Mouse (Mus musculus) Patski (cell line): Measurements from ENCODE around the gene Fgfr2. TPM values are rescaled to one million over a fixed set of nuclear protein-coding genes. Genes with fewer than 3 reads are reported as not detected.

Source experiments
- ATAC-seq: fragments of 100-300 bp; one replicate; pipeline ENCODE4 v1.8.0; 2021
- CTCF ChIA-PET: fragments of 350-600 bp; sonication (Branson Sonifier 250); formaldehyde crosslinking; loops from one replicate; lab custom pipeline; 2022; ENCODE audit warnings: inconsistent platforms; lab: Charles Lee
- POLR2A ChIA-PET: fragments of 350-600 bp; sonication (Branson Sonifier 250); formaldehyde crosslinking; loops from one replicate; lab custom pipeline; 2022; ENCODE audit warnings: antibody characterized with exemption, inconsistent platforms; lab: Charles Lee
- DNase-seq: peaks from one replicate; pipeline ENCODE4 v3.0.0-alpha.2; 2011; ENCODE audit warnings: low read depth, low spot score
- H3K27me3 ChIP-seq: fragments of 371-371 bp; one replicate; pipeline ENCODE4 v1.5.1; 2021
- CTCF ChIP-seq: fragments of 100-300 bp; IDR thresholded peaks from one replicate; pipeline ENCODE4 v1.5.1; 2021
- in situ Hi-C: fragments of 300-500 bp; cut with MboI; formaldehyde crosslinking; loops from 3 replicates; pipeline ENCODE4 v1.11.1; 2018; ENCODE audit warnings: low pct_unique_long_range_greater_than_20kb, mixed read lengths
- polyA plus RNA-seq: library from polyadenylated mRNA; unstranded; gene quantifications from one replicate; pipeline ENCODE4 v1.2.3, GENCODE M21; 2021

Gene Fgfr2
- polyA plus RNA-seq, 1 experiment from 2014 or later, result 48.8 TPM

GRCm38 (mm10) chr7:132223452-132224141 lies 899.6 kb downstream of the Fgfr2 start:
- ChIA-PET POLR2A (interaction anchor here (0.7 kb wide), 1 partner anchor 567 kb away, joined by 3 read pairs; no protein-coding TSS in a partner anchor), CTCF (no interaction called here)
- no peak for TF ChIP-seq CTCF
- DNase-seq (no peak), ATAC-seq (no peak)
- H3K27me3 ChIP-seq, result no peaks in the 10 kb centered on the region
- in situ Hi-C loops, result no loop called here

- H3K27me3 ChIP-seq, result peaks cover 3% of the 10 kb centered on the region
- CTCF ChIA-PET, result interaction anchor here (0.9 to 1.9 kb wide), 5 partner anchors 8 to 316 kb away, joined by 3 to 10 read pairs (median 4); no protein-coding TSS in a partner anchor
- ATAC-seq (no peak), DNase-seq (no peak)
- no peak for TF ChIP-seq CTCF
- in situ Hi-C loops, result loop anchor here (5.0 to 10.0 kb wide), 2 partner anchors 322 to 679 kb away; no protein-coding TSS in a partner anchor
- POLR2A ChIA-PET, result no interaction called here
These were observed 909.1 kb downstream of the Fgfr2 start for GRCm38 (mm10) chr7:132214031-132214430.

DNA sequence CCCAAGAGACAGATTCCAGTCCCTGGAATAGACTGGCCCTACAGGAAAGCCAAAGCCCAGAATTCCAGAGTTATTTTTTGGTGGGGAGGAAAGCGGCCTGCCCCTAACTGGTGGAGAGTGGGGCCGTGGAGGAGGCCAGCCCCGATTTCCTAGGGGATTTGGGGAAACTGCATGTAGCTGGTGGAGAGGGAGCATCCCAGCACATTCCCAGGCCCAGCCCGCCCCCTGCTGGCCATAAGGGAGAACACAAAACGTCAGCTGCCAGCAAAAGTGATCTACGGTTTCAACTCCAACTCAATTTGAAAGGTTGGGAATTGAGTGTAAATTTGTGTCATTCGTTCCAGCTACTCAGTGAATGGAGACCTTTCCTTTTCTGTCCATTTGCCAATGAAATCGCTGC lies 909.7 kb downstream of the Fgfr2 start:
- peaks cover 4% of the 10 kb centered on the region for H3K27me3 ChIP-seq
- peak; percentile 87 for TF ChIP-seq CTCF
- DNase-seq, result no peak
- ChIA-PET CTCF (interaction anchor here (1.6 to 1.9 kb wide), 3 partner anchors 261 to 315 kb away, joined by 3 to 10 read pairs (median 6); no protein-coding TSS in a partner anchor), POLR2A (no interaction called here)
- in situ Hi-C loops, result loop anchor here (5.0 to 10.0 kb wide), 2 partner anchors 321 to 679 kb away; no protein-coding TSS in a partner anchor
- no peak for ATAC-seq

DNA sequence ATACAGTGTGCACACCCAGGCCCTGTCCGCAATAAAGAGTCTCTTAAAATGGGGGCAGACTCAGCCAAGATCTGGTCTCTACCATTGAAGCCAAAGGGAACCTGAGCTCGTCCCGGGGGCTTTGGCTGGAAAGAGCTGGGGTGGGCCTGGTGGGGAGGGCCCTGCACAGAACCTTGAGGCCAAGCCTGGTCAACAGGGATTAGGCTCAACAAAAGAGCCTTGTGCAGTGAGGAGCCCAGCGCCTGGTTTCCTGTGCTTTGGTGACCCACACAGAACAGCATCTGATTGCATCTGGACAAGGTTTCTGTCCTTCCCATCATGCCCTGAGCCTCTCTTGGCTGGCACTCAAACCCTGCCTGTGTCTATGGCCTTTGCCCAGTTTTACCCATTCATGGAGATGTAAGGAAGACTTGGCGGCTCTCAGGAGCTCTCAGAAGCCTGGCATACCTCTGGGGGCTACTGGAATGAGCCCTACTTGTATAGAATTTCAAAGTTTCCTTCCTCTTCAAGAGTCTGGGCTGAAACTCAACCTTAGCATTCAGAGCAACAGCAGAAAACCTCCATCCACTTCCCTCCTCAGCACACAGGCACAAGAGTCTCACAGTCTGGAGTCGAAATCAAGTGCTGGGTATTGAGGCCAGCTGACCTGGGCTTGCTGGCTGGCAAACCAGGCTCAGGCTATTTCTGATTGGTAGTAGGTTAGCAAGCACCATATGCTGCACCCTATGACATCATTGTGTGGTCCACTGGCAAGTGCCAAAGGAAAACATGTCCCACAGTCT lies 911.0 kb downstream of the Fgfr2 start:
- in situ Hi-C loops, result loop anchor here (5.0 to 10.0 kb wide), 2 partner anchors 320 to 677 kb away; no protein-coding TSS in a partner anchor
- no peak for DNase-seq
- CTCF ChIA-PET, result interaction anchor here (1.8 kb wide), 1 partner anchor 311 kb away, joined by 10 read pairs; no protein-coding TSS in a partner anchor
- ATAC-seq, result no peak
- TF ChIP-seq CTCF, result no peak
- POLR2A ChIA-PET, result no interaction called here
- peaks cover 4% of the 10 kb centered on the region for H3K27me3 ChIP-seq

GRCm38 (mm10) chr7:132210616-132211015 lies 912.5 kb downstream of the Fgfr2 start:
- no peak for TF ChIP-seq CTCF
- DNase-seq, result no peak
- ChIA-PET CTCF (no interaction called here), POLR2A (no interaction called here)
- ATAC-seq, result no peak
- peaks cover 5% of the 10 kb centered on the region for H3K27me3 ChIP-seq
- in situ Hi-C loops, result loop anchor here (5.0 to 10.0 kb wide), 2 partner anchors 318 to 676 kb away; no protein-coding TSS in a partner anchor

GRCm38 (mm10) chr7:132208946-132209651 lies 914.1 kb downstream of the Fgfr2 start:
- POLR2A ChIA-PET, result no interaction called here
- TF ChIP-seq CTCF, result no peak
- no peak for DNase-seq
- in situ Hi-C loops, result no loop called here
- ATAC-seq, result no peak
- CTCF ChIA-PET, result no interaction called here
- H3K27me3 ChIP-seq, result peaks cover 7% of the 10 kb centered on the region

DNA sequence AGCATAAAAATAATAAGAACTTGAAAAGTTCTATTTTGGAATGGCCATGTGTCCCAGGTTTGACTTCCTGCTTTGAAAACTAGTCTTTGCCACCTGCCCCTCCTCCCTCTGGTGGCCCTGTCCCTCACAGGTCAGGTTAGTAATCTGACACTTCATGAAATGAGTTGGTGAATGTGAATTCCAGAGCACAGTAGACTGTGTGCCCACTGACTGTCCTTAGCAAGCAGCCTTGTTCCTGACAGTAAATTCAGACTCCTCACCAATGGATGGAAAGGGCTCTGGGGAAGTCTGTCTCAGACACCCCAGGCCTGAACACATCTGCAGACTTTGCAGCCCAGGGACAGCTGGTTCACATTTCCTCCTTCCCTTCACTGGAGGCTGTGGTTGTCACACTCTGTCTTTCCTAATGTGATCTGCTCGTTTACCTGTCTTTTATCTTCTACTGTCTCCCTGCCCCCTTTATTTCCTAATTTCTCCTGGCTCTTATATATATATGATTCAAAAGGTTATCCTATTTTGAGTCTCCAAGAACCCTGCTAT lies 919.0 kb downstream of the Fgfr2 start:
- TF ChIP-seq CTCF, result no peak

GRCm38 (mm10) chr7:132199686-132200085 lies 923.5 kb downstream of the Fgfr2 start:
- DNase-seq (no peak), ATAC-seq (no peak)
- POLR2A ChIA-PET, result interaction anchor here (0.6 kb wide), 1 partner anchor 12 kb away, joined by 3 read pairs; no protein-coding TSS in a partner anchor
- CTCF ChIA-PET, result no interaction called here
- no peak for TF ChIP-seq CTCF
- no peaks in the 10 kb centered on the region for H3K27me3 ChIP-seq
- in situ Hi-C loops, result no loop called here

More for the DNA sequence above, 919.0 kb downstream of the Fgfr2 start:
- ATAC-seq, result no peak
- H3K27me3 ChIP-seq, result peaks cover 5% of the 10 kb centered on the region
- no peak for DNase-seq
- in situ Hi-C loops, result no loop called here
- POLR2A ChIA-PET, result no interaction called here
- CTCF ChIA-PET, result no interaction called here

GRCm38 (mm10) chr7:132198806-132199205 lies 924.3 kb downstream of the Fgfr2 start:
- ATAC-seq (no peak), DNase-seq (no peak)
- in situ Hi-C loops, result no loop called here
- TF ChIP-seq CTCF, result no peak
- no peaks in the 10 kb centered on the region for H3K27me3 ChIP-seq
- POLR2A ChIA-PET, result no interaction called here
- CTCF ChIA-PET, result no interaction called here
